Mouse (Mus musculus) c-Kit-positive CD71-negative TER-119-negative erythroid progenitor cells, embryonic 14.5 days (primary cell): ENCODE measurements around the gene Ky.

Experiments
- DNase-seq: peaks from one replicate; pipeline ENCODE4 v3.0.0-alpha.2; 2013; ENCODE audit warnings: low read depth

The Ky gene

DNA sequence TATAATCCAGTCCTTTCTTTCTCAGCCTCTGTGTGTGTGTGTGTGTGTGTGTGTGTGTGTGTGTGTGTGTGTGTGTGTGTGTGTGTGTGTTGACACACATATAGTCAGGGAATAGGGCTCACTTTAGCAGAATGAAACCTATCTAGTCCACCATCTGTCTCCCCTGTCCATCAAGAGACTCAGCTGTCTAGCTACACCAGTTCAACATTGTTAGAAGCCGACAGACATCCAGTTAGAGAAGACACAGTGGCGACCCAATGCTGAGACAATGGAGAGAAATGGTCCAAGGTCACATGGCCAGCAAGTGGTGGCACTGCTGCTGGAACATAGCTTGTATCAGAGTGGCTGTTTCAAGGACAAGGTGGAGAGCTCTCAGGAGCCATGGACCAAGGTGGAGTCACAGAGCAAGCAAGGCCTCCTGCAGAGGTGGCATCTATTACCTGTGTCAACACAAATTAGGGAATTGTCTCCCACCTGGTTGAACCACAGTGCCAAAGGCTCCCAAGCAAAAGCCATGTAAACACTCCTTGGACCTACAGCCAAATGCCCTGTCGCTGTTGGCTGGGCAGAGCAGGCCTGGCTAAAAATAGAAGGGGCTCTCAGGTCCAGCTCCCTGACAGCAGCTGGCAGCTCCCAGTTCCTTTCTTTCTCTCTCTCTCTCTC is 703 bp upstream of the Ky start:
- DNase-seq: no peak

DNA sequence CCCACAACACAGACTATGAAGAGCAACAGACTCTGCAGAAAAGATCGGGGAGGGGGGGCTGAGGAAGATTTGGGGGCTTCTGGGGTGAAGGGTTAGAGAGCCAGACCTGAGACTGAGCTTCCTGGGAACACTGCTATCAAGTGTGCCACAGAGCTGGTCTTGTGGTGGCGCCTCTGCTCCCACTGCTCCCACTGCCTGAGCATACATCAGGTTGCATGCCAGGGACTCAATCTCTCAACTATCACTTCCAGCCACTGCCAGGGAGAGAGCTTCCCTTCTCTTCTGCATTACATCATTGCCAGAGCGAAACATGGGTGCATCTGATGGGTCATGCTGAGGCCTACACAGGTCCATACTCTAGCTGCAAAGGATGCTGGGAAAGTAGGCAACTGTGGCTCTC is 2.8 kb downstream of the Ky start:
- no peak for DNase-seq

DNA sequence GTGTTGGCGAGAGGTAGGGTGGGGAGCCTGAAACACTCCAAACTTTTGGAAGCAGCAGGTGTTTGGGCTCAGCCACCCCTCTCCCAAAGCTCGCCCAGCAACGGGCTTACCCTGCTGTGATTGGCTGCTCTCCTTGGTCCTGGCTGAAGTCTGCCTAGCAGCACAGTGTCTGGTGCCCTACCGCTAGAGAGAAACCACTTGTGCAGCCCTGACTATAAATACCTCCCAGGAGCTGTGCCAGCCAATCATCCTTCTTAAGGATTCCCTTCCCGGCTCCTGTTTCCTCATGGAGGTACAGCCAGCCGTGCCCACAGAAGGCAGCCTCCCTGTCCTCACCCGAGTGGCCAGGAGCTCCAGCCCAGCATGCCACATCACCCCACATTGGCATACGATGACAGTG is 5.9 kb downstream of the Ky start:
- no peak for DNase-seq

DNA sequence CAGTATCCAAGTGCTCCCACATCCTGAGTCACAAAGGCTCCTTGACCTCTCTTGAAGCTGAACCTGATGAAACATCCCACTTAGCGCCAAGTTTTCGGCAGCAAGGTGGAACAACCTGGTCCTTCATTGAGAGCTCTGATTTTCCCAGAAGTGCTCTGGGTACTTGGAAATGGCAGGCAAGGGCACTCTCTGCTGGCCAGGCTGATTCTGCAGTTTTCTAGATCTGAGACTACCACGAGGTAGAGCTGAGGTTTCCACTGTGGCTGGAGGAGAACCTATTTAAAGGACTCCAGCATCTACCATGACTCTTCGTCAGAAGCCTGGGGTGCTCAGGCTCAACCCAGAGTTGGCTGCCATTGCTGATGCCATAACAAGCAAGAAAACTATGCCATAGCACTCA is 8.0 kb downstream of the Ky start:
- no peak for DNase-seq

DNA sequence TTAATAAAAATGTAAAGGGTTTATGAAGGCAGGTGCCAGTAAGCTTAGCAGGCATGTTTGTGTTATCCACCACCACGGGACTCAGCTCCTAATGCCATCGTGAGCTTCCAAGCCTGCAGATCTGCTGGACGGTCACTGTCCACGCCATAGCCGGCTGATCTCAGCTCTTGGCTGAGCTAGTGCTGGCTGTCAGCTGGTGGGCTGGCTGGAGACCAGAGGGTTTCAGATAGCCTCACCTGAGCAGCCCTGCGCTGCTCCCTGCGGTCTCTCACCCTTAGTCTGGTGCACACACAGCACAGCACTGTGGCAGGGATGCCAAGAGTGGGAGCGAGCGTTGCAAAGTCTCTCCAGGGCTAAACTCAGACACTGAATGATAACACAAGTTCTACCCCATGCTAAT is 12.9 kb downstream of the Ky start:
- DNase-seq: no peak

DNA sequence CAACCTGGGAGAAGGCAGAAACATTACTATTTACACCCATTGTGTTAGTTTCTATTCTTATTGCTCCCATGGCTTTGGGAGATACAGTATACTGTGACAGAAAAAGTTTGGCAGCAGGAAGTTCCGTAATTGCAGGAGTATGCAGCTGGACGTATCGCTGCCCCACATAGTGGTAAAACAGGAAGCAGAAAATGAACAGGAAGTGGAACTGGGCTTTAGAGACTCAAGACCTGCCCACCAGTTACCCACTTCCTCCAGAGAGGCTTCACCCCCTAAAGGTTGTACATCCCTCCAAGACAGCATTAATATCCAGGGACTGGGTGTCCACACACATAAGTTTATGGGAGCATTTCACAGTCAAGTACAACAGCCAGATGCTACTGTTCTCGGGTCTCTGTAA is 15.8 kb downstream of the Ky start:
- DNase-seq: no peak

DNA sequence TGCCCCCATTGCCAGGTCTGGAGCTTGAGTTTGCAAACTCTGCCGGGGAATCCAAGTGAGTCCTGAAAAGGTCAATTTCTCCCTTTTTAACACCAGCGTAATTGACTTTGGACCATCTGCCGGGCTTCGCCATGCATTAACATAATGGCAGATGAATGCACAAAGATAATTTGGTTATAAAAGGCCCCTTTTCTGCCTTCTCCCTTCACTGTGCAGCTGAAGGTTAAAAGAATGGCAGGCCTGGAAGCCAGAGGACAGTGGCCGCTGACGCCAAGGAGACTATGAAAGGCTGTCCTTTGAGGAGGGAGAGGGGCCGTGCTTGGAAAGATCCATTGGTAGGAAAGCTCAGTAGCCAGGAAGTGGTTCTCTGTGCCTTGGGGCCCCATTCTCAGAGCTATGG is 22.6 kb downstream of the Ky start:
- no peak for DNase-seq

DNA sequence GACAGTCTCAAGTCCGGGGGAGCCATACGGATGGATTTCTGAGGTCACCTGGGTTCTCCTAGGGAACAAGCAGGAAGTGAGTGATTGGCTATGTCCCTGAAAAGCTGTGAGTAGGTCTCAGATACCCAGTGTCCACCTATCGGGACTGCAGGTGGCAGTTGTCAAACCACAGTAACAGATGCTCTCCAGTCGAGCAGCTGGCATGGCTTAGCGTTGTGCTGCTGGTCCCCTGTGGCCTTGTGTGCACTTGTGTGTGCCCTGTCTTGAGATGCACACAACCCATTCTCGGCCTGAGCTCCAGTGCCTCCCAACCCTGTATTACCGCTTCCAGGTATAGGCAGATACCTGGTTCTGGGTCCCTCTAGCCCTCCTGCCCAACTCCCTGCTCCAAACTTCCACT is 23.0 kb downstream of the Ky start:
- DNase-seq: no peak

DNA sequence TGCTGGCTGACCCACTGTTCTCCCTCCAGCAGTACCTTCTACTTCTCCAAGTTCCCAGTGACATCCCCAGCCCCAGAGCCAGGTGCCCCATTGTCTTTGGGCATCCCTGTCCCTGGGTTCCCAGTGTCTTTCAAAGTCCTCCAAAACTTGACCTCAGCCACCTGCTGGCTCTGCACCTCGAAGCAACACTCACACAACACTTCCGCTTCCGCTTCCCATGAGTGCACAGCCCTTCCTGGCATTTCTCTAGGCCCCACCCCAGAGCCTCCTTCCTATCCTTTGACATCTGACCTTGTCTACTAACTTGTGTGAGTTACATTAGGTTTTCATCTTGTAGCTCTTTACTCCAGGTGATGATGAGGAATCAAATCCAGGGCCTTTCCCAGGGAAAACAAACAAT is 23.5 kb downstream of the Ky start:
- no peak for DNase-seq

DNA sequence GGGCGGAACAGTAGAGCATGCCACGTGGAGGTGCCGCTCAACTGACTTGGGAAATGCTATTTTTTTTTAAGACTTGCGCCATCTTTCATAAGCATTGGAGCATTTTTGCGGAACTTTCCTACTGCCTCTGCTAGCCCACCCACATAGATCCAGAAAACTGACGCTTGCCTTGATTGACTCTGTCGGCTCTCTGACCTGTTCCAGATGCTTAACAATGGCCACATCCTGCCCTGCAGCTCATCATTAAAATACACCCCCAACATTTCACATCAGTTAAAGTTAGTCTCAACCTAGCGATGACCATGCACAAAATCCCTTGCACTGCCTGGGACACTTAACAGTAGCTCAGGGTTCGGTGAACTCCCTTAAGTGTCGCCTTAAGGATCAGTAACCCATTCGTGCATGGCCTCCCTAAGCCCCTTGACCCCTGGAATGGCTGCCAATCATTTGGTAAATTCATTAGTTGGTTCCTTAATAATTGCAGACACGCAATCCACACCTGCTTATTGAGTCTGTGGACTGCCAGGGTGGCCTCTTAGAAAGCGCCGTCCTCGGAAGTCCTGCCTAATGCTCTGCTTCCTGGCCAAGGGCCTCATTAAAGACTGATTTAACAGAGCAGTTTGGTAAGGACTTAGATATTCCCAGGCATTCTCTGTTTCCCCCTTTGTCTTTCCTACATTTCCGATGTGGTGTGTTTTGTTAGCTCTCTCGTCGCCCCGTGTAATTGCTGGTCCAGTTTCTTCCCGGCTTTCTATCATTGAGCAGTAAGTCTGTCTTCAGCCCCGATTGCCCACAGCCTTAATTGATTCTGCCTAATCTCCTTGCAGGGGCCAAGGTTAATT is 25.7 kb downstream of the Ky start:
- DNase-seq: no peak

DNA sequence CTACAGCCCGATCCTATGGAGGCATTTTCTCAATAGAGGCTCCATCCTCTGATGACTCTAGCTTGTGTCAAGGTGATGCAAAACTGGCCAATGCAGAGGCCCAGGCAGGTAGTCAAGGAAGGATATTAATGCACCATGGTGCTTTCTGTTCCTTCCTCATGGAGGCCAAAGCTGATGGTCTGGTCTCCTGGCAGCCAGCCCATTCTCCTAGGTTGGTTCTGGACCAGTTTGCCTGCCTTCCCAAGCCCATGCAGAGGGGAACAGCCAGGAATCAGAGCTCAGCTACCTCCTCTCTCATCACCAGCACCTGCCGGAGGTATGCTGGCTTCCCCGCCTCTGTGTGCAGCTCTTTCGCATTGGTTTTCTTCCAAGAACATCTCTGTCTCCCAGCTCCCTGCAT is 31.4 kb downstream of the Ky start:
- DNase-seq: no peak

DNA sequence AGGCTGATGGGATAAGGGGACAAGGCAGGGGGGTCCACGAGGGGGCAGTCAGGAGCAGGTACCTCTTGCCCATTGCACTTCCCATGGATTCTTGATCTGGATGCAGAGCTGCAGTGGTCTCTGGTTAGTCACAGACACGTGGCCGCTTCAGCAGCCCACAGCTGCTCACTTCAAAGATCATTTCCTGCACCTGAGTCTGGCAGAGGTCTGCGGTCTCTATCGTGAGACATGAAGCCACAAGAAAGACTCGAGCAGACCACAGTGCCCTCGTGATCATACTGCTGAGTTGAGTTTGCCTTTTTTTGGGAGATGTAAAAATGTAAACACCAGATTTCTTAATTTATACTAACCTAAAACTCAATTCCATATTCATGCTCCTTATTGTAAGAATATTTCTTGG is 34.1 kb downstream of the Ky start:
- no peak for DNase-seq

DNA sequence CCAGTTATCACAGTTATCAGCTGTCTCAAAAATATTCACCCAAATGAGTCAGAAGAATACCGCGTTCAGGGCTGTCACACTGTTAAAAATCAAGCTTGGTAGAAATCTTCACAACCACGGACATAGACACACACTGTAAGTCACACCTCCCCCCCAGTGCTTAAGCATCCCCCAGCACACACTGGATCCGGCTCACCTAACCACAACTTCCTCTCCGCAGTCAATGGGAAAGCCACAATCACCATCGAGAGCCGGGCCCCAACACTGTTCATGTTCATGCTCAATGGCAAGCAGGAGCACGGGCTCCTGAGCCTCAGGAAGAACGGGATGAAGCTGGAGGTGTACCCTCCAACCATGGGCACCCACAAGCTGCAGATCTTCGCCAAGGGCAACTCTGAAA is 36.1 kb downstream of the Ky start:
- no peak for DNase-seq

DNA sequence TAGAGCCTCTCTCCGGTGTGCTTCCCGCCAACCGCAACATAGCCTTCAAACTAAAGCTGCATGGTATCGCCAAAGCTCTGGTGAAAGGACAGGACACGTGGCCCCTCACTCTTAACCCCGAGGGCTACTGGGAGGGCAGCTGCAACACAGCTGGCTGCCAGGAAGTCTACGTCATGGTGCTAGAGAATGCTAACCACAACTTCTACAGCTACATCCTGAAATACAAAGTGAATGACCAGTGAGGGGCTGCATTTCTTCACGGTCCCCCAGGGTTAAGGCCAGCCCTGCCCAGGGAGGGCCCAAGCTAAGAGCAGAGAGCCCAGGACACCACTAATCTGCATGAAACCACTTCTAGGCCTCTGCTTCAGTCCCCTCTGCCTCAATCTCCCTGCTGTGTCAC is 37.0 kb downstream of the Ky start:
- DNase-seq: no peak

DNA sequence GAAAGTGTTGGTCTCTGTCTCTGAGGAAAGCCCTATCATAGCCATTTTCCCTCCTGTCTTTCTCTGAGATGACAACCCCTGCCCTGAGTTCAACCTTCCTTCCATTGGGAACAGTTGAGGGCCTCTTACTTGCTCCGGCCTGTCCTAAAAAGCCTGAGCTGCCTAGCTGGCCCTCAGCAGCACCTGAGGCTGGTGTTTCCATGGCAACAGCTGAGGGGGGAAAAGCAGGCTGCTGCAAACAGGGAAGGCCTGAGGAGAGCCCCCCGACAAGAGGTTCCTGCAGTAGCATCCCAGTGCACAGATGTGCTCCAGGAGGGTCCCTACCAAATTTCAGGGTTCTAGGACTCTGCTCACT is 38.2 kb downstream of the Ky start:
- no peak for DNase-seq

DNA sequence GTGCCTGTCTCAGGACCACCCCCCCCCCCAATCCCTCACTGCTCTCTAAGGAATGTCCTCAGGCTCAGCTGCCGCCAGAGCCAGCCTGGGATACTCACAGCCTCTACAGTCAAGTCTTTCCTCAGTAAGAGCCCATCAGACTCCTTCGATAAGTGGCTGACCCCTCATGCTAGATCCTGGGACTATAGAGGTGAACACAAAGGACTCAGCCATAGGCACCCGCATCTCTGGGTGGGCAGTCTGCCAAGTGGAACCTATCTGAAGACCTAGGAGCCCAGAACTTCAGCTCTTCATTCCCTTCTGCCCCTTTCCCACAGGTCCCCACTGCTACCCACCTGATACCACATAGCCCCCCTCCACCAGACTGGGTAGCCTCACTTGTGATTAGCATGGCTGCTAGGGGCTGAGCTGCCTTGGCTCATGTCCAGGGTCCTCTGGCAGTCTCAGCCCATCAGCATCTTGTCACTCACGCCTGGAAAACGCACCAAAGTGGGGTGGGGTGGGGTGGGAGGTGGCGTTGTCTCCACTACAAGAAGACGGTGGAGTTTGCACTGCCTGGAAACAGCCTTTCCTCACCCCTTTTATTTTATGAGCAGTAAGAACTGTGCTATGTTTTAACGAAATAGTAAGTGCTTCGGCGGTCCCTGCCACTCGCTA is 38.7 kb downstream of the Ky start:
- no peak for DNase-seq

DNA sequence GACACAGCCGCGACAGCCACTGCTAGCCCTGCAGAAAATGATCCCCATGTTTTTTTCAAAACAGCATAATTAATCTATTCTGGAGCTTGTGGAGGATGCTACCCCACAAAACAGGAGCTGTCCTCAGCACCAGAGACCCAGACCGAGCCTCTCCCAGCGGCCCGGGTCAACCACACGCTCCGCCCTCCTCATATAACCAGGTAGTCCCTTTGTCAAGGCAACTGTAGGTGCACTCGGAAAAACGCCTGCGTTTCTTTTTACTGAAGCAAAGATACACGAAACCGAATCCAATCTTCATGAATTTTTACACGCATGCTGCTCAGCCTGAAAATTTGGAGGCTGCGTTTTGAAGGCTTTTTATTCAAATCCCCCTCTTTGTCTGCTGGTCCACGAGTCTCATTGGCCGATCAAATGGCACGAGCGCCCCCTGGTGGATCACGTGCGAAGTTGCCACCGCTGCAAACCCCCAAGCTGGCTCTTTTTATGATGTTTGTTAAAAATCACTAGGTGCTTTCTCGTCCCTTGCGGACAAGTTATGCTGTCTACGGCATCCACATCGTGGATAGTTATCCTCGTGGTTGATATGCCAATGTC is 39.3 kb downstream of the Ky start:
- peak; percentile 61 for DNase-seq

DNA sequence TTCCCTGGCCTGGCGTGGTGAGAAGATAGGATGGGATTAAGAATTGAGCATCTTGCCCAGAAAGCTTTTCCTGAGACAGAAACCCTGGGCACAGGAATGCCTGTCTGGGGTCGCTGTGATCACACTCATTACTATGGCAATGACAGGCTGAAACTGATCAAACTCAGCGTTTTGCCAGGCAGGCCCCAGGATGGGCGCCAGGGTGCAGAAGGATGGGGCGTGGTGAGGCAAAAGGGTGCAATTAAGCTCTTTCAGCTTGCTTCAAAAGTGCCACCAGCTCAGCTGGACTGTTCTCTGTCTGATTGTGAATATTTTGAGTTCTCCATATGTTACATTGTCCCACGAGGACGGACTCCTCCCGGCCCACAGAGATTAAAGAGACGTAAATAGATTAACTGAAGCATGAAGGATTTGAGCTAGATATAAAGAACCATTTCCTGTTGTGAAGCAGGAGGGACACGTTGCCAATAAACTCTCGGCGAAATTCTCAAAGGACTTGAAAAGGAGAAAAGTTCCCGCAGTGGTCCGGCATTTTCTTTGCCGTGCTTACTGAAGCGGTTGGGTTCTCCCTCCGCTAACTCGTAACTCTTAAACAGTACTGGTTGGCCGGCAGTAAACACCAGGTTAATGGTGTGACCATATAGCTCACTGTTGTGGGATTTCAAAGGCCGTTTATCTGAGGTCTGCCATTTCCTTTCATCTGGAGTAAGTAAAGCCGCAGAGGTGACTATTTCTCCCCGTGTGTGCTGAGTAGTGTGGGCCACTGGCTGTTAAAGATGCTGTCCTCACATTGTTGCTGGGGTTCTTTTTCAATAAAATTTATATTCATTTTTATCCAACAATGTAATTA is 40.1 kb downstream of the Ky start:
- no peak for DNase-seq

DNA sequence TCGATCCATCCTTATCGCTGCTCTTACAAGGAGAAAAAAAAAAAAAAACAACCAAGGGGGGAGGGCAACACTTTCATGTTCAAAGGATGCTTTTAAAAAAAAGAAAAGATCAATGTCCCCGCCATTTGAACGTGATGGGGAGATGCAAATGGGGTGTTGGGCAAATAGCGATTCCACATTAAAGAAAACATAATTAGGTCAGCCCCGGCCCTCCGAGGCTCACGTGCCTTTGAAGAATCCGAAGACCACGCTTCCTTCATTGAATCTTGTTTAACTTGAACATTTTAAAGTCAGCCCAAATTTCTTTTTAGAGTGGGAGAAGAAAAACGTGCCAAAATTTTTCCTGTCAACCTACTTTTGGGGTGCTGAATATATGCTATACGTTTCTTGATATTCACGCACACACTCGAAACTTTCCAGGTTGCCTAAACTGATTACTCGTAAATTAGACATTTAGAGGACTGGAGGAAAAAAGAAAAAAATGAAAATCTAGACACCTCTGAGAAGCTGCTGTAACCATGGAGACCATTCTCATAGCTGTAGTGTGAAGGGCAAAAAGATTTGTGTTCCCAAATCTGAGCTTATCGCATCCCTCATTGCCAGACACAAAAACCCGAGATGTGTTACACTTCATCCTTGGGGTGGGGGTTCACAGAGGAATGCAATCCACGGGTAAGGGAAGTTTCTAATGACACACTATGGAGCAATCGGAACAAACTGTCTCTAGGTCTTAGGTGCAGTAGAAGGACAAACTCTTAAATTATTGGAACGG is 40.9 kb downstream of the Ky start:
- no peak for DNase-seq

DNA sequence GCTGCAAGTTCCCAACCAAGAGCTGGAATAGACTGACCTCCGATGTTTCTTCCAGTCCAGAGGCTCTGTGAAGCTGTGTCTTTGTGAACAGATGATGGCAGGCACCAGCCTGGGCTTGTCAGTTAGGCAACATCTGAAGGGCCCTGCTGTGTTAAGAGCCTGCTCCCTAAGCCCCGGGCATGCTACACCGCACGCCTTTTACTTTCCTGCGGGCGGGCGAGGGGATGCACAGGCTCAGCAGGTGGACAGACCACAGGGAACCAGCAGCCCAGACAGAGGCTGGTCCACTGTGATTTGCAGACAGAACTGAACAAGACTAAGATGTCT is 41.4 kb downstream of the Ky start:
- no peak for DNase-seq

DNA sequence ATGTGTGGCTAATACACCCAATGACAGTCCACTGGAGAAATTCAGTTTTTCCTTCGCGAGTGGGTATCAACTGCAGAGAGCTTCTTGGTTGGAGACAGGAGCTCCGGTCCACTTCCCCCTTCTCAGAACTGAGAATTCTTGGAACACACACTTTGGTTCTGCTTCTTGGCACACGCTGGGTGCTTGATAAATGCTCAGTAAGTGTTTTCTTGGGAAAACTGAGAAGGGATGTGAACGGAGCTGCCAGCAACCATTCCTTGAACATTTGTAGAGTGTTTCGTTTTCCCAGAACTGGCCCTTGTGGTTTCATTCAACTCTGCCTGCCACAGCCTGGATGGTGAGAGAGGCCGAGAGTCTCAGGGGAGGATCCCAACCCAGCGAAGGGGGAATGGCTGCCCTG is 43.7 kb downstream of the Ky start:
- DNase-seq: no peak

DNA sequence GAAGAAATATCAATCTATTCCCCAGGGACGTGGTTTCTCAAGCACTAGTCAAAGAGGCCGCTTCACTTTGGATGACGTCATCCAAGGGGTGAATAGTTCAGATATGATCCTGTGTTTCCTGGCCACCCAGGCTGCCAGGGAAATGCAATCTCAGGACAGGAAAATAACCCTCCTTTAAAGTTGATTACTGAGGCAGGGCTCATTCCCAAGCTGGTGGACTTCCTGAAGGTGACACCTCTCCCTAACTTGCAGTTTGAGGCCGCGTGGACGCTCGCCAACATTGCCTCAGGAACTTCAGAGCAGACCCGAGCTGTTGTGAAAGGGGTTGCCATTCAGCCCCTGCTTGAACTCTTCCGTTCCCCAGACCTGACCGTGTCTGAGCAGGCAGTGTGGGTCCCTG is 46.2 kb downstream of the Ky start:
- DNase-seq: no peak
